Mouse (Mus musculus) MEL (cell line): Measurements from ENCODE around the gene Slc16a10. TPM values are rescaled to one million over a fixed set of nuclear protein-coding genes. Genes with fewer than 3 reads are reported as not detected.

Source experiments
- DNase-seq: peaks from one replicate; pipeline ENCODE4 v3.0.0; 2011; ENCODE audit warnings: low read depth, low spot score
- H3K27ac ChIP-seq: 2 replicates; pipeline ENCODE4 v1.5.1; 2012; ENCODE audit warnings: low read depth, mild to moderate bottlenecking, control low read depth, low read length, moderate library complexity; ENCODE audit not compliant: control insufficient read depth
- H3K27me3 ChIP-seq, 2 experiments: fragments of 150-350 bp in 1 of 2; sonication (generic) in 1 of 2; 2 replicates each; pipeline ENCODE4 v1.6.1; 2012; ENCODE audit warnings: low read length in 2 of 2, mild to moderate bottlenecking in 2 of 2, improper control_type of control experiment in 1 of 2, moderate library complexity in 1 of 2; ENCODE audit not compliant: insufficient read depth in 2 of 2, control insufficient read depth in 1 of 2
- H3K36me3 ChIP-seq, 2 experiments: 2 replicates each; pipeline ENCODE4 v1.6.1; 2012 to 2014; ENCODE audit warnings: low read length in 2 of 2, improper control_type of control experiment in 1 of 2, inconsistent platforms in 1 of 2, mild to moderate bottlenecking in 1 of 2; ENCODE audit not compliant: insufficient read depth in 2 of 2, control insufficient read depth in 1 of 2
- H3K4me1 ChIP-seq, 2 experiments: fragments of 150-350 bp in 1 of 2; sonication (generic) in 1 of 2; 2 replicates each; pipeline ENCODE4 v1.6.1; 2012; ENCODE audit warnings: low read length in 2 of 2, improper control_type of control experiment in 1 of 2, mild to moderate bottlenecking in 1 of 2; ENCODE audit not compliant: insufficient read depth in 2 of 2, control insufficient read depth in 1 of 2
- H3K4me3 ChIP-seq, 2 experiments: fragments of 150-350 bp in 1 of 2; sonication (generic) in 1 of 2; 2 replicates each; pipeline ENCODE4 v1.5.1; 2012; ENCODE audit warnings: low read depth in 2 of 2, low read length in 2 of 2, mild to moderate bottlenecking in 2 of 2, moderate library complexity in 2 of 2, control low read depth in 1 of 2, improper control_type of control experiment in 1 of 2; ENCODE audit not compliant: control insufficient read depth in 1 of 2, insufficient read depth in 1 of 2
- H3K79me2 ChIP-seq: 2 replicates; pipeline ENCODE4 v1.6.1; 2012; ENCODE audit warnings: mild to moderate bottlenecking, low read length, moderate library complexity; ENCODE audit not compliant: control insufficient read depth, poor library complexity, insufficient read depth
- H3K9ac ChIP-seq: 2 replicates; pipeline ENCODE4 v1.6.1; 2012; ENCODE audit warnings: low read depth, mild to moderate bottlenecking, control low read depth, low read length, moderate library complexity; ENCODE audit not compliant: control insufficient read depth, poor library complexity, severe bottlenecking
- H3K9me3 ChIP-seq: fragments of 150-350 bp; sonication (generic); replicated peaks from 2 replicates; pipeline ENCODE4 v1.6.1; 2012; ENCODE audit warnings: mild to moderate bottlenecking, low read length, improper control_type of control experiment, moderate library complexity; ENCODE audit not compliant: insufficient read depth
- BHLHE40 ChIP-seq: IDR thresholded peaks from 2 replicates; pipeline ENCODE4 v1.6.1; 2012; ENCODE audit warnings: low read depth, mild to moderate bottlenecking, inconsistent platforms, low read length, improper control_type of control experiment, borderline replicate concordance
- CHD1 ChIP-seq: IDR thresholded peaks from 2 replicates; pipeline ENCODE4 v1.6.1; 2012; ENCODE audit warnings: low read depth, mild to moderate bottlenecking, inconsistent platforms, low read length, improper control_type of control experiment
- CTCF ChIP-seq, 3 experiments: IDR thresholded peaks in 2 of 3; conservative IDR thresholded peaks in 1 of 3; 2 replicates each; pipeline ENCODE4 v1.5.1; 2011 to 2012; ENCODE audit warnings: low read length in 3 of 3, low read depth in 2 of 3, mild to moderate bottlenecking in 2 of 3, improper control_type of control experiment in 1 of 3, inconsistent platforms in 1 of 3, mixed read lengths in 1 of 3, moderate library complexity in 1 of 3; ENCODE audit not compliant: control insufficient read depth in 1 of 3, insufficient read depth in 1 of 3, poor library complexity in 1 of 3, severe bottlenecking in 1 of 3
- E2F4 ChIP-seq: IDR thresholded peaks from 2 replicates; pipeline ENCODE4 v1.6.1; 2011; ENCODE audit warnings: low read depth, low read length, improper control_type of control experiment, borderline replicate concordance
- EP300 ChIP-seq, 2 experiments: IDR thresholded peaks; 2 replicates each; pipeline ENCODE4 v1.6.1; 2011; ENCODE audit warnings: improper control_type of control experiment in 2 of 2, low read length in 2 of 2, low read depth in 1 of 2, mild to moderate bottlenecking in 1 of 2
- GABPA ChIP-seq: IDR thresholded peaks from 2 replicates; pipeline ENCODE4 v1.6.1; 2012; ENCODE audit warnings: low read depth, mild to moderate bottlenecking, inconsistent platforms, low read length, improper control_type of control experiment, moderate library complexity
- MAFK ChIP-seq: IDR thresholded peaks from 2 replicates; pipeline ENCODE4 v1.6.1; 2011; ENCODE audit warnings: low read depth, mild to moderate bottlenecking, low read length, improper control_type of control experiment, borderline replicate concordance
- MAX ChIP-seq: IDR thresholded peaks from 2 replicates; pipeline ENCODE4 v1.6.1; 2011; ENCODE audit warnings: low read length, improper control_type of control experiment
- MXI1 ChIP-seq: IDR thresholded peaks from 2 replicates; pipeline ENCODE4 v1.6.1; 2011; ENCODE audit warnings: mild to moderate bottlenecking, low read depth, low read length, improper control_type of control experiment
- NRF1 ChIP-seq: IDR thresholded peaks from 2 replicates; pipeline ENCODE4 v1.6.1; 2014; ENCODE audit warnings: low read depth, mild to moderate bottlenecking, inconsistent platforms, low read length, improper control_type of control experiment, moderate library complexity; ENCODE audit not compliant: poor library complexity, insufficient read depth, severe bottlenecking
- POLR2AphosphoS2 ChIP-seq: IDR thresholded peaks from 2 replicates; pipeline ENCODE4 v1.6.1; 2011; ENCODE audit warnings: low read length, improper control_type of control experiment
- RAD21 ChIP-seq: IDR thresholded peaks from 2 replicates; pipeline ENCODE4 v1.6.1; 2011; ENCODE audit warnings: mild to moderate bottlenecking, low read depth, low read length, improper control_type of control experiment
- RCOR1 ChIP-seq: IDR thresholded peaks from 2 replicates; pipeline ENCODE4 v1.6.1; 2012; ENCODE audit warnings: low read depth, mild to moderate bottlenecking, inconsistent platforms, low read length, improper control_type of control experiment
- SMC3 ChIP-seq: IDR thresholded peaks from 2 replicates; pipeline ENCODE4 v1.6.1; 2011; ENCODE audit warnings: low read depth, low read length, improper control_type of control experiment
- TBP ChIP-seq: IDR thresholded peaks from 2 replicates; pipeline ENCODE4 v1.8.0; 2011; ENCODE audit warnings: low read depth, low read length, improper control_type of control experiment
- UBTF ChIP-seq: IDR thresholded peaks from 2 replicates; pipeline ENCODE4 v1.6.1; 2012; ENCODE audit warnings: low read depth, mild to moderate bottlenecking, inconsistent platforms, low read length, improper control_type of control experiment, moderate library complexity, borderline replicate concordance; ENCODE audit not compliant: insufficient read depth
- ZMIZ1 ChIP-seq: IDR thresholded peaks from 2 replicates; pipeline ENCODE4 v1.6.1; 2012; ENCODE audit warnings: low read depth, mild to moderate bottlenecking, inconsistent platforms, low read length, improper control_type of control experiment, moderate library complexity
- ZNF384 ChIP-seq: IDR thresholded peaks from 2 replicates; pipeline ENCODE4 v1.6.1; 2012; ENCODE audit warnings: low read depth, mild to moderate bottlenecking, inconsistent platforms, low read length, improper control_type of control experiment
- polyA plus RNA-seq, 2 experiments: library from polyadenylated mRNA; stranded (reverse) in 1 of 2; unstranded in 1 of 2; fragments of >175 nt in 1 of 2; fragments of >200 nt in 1 of 2; gene quantifications; 2 replicates each; pipeline versions ENCODE4 v1.2.1 to v1.2.4; 2012; ENCODE audit warnings: low replicate concordance in 2 of 2, low read depth in 1 of 2; ENCODE audit not compliant: insufficient read length in 2 of 2, insufficient read depth in 1 of 2, missing spikeins in 1 of 2
- total RNA-seq: library from RNA; depleted of rRNA; stranded (reverse); fragments of 300-350 nt; gene quantifications from 2 replicates; pipeline ENCODE4 v1.2.3, GENCODE M21; 2012

The Slc16a10 gene
- total and polyA plus RNA-seq, 3 experiments, result 13.2 to 17.9 TPM; not detected in 1

DNA sequence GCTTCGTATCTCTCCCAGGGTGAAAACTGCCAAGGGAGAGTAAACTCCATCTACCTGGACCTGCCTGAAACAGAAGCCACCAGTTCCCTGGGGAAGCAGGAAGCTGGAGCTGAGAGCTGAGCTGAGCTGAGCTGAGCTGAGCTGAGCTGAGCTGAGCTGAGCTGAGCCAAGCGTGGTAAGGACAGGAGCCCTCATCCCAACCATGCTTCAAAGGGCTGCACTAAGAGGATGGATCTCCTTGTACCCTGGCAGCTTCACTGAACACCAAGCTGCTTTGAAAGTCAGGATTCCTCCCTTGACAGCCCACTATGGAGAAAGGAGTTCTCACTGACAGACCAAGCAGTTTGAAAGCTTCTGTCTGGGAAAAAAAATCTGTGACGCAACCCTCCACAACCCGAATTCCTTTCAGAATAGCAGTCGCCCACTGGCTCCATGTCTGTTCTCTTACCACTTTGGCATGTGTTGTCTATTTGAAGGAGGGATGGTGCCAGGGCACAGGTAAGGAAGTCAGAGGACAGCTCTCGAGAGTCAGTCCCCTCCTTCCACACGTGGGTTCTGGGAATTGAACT lies 28.5 kb downstream of the Slc16a10 start:
- Histone ChIP-seq H3K4me1 (peaks cover 4 to 12% of the 10 kb centered on the region in 2 experiments; a peak in 3 of 4 replicates), H3K79me2 (peaks cover 2% of the 10 kb centered on the region; the same call in 1 of the 2 replicates), H3K9me3 (no peaks in the 10 kb centered on the region), H3K9ac (no peak overlapping the region), H3K27me3 (no peaks in the 10 kb centered on the region), H3K27ac (no peak overlapping the region), H3K36me3 (peaks cover 0 to 3% of the 10 kb centered on the region in 2 experiments; a peak in 2 of 4 replicates), H3K4me3 (no peak overlapping the region)
- no peak for DNase-seq
- TF ChIP-seq UBTF, result no peak
- no peak for TF ChIP-seq E2F4

DNA sequence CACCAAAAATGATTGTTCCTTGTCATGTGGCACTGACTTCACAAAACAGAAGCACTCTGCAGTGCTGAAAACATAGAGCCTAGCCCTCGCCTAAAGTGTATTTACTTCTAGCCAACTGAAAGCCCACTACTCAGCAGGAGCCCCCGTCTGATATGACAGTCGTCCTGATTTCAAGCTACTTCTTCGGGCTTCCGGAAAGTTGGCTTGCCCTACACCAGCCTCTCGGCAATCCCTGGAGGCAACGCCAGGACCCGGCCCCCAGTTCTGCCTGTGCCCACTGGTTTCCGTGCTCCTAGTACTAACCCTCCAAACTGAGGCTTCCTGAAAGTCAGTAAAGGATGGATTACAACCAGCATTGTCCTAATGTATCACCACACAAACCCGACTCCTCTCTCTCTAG lies 29.8 kb downstream of the Slc16a10 start:
- Histone ChIP-seq H3K27ac (no peak overlapping the region), H3K79me2 (peaks cover 2% of the 10 kb centered on the region; the same call in 1 of the 2 replicates), H3K27me3 (no peaks in the 10 kb centered on the region)
- no peak for DNase-seq
- TF ChIP-seq RAD21, result no peak
- no peak for TF ChIP-seq UBTF
- no peak for TF ChIP-seq TBP
- TF ChIP-seq BHLHE40, result no peak
- no peak for TF ChIP-seq SMC3
- TF ChIP-seq POLR2AphosphoS2, result no peak
- no peak for TF ChIP-seq MAFK
- no peak for TF ChIP-seq GABPA
- no peak for TF ChIP-seq EP300 (IDR thresholded peaks at IDR 0.05; ENCODE audit: low read depth in 1 of 2, low read length in 2 of 2)
- TF ChIP-seq MAX, result no peak
- TF ChIP-seq ZMIZ1, result no peak
- TF ChIP-seq MXI1, result no peak
- TF ChIP-seq RCOR1, result no peak
- no peak for TF ChIP-seq NRF1
- TF ChIP-seq ZNF384, result no peak
- no peak for TF ChIP-seq CHD1
- no peak for TF ChIP-seq CTCF (IDR thresholded peaks at IDR 0.05 in 2 of 3, conservative IDR thresholded peaks at IDR 0.05 in 1 of 3; ENCODE audit: control insufficient read depth in 1 of 3, insufficient read depth in 1 of 3, low read depth in 2 of 3, low read length in 3 of 3, poor library complexity in 1 of 3, severe bottlenecking in 1 of 3)
- TF ChIP-seq, all 39 proteins: peak for 0
- Histone ChIP-seq H3K4me1 (peaks cover 14 to 20% of the 10 kb centered on the region in 2 experiments), H3K9me3 (no peaks in the 10 kb centered on the region), H3K36me3 (peaks cover 0 to 12% of the 10 kb centered on the region in 2 experiments; a peak in 2 of 4 replicates), H3K4me3 (no peak overlapping the region), H3K9ac (no peak overlapping the region)
